Mouse (Mus musculus): ENCODE measurements around the gene Mtfr1l.

Mtfr1l gene

GRCm38 (mm10) chr4:134491716-134492115 lies 43.5 kb downstream of the Mtfr1l start:
- CTCF ChIA-PET = no interaction called here

DNA sequence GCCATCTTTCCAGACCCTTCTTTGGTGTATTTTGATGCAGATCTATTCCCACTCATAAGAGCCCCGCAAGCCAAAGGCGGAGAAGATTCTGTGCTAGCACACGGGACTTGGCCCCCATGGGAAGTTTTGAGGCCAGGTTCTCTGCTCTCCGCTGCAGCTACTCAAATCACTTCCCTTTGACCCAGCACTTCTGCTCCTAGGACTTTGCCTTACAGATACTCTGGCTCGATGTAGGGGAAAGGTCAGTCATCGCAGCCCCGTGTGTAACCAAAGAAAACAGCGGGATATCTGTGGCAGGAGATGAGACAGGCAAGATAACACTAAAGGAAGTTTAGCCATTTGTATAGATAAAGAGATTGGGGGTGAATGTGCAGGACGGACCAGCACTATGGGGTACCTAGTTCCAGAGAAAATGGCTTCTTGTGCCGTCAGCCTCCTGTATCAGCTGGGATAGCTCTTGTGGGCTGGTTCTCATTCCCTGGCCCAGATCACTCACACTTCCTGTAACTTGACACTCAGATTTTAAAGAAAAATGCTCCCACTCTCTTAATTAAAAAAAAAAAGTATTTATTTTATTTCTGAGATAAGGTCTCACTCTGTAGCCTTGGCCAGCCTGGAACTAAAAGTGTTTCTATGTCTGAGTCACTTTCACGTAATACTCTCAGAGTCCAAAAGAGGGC lies 45.1 kb downstream of the Mtfr1l start:
- CTCF ChIA-PET = no interaction called here

DNA sequence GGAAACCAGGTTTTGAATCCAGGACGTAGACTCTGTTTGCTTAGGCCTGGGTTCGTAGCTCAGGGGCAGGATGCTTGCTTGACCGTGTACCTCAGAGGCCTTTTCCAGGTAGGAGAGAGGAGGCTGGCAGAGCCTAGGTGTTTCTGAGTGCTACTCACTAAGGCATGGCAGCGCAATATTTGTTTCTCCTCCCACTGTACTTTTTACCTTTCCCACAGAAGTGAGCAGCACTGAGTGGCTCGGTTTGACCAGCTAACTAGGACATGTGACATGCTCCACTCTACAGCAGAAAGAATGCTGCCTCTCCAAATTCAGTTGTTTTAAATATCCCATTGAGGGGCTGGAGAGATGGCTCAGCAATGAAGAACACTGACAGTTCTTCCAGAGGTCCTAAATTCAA lies 47.0 kb downstream of the Mtfr1l start:
- CTCF ChIA-PET = no interaction called here

DNA sequence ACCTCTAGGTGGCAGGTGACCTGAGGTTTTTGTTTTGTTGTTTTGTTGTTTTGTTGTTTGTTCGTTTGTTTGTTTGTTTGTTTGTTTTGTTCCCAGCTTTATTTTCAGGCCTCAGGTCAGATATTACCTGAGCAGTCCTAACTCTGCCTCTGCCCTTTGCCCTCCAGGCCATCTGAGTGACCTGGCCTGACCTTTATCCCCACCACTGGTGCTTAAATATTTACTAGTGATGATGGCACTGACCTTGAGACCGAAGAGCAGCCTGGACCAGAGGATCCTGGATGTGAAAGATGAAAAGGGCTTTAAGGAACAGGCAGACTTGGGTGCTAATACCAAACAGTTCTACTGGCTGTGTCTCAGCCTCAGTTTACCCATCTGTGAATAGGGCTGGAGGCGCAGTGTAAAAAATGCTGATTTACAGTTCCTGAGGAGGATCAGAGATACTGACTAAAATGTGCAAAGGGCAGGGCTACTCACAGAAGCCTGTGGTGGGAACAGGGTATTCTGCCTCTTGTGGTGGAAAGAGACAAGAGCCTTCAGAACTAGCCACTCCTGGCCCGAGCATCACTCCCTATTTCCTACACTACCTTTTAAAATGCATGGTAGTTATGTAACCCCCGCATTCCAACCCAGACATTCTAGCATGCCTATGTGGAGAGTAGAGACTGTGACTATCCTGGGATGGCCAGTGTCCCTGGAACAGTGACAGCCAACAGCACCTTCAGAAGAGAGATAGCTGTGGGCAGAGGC lies 49.9 kb downstream of the Mtfr1l start:
- CTCF ChIA-PET = no interaction called here

GRCm38 (mm10) chr4:134484231-134484630 lies 51.0 kb downstream of the Mtfr1l start:
- CTCF ChIA-PET = interaction anchor here (0.5 to 0.7 kb wide), 2 partner anchors 13 to 249 kb away, joined by 3 to 8 read pairs; no protein-coding TSS in a partner anchor

DNA sequence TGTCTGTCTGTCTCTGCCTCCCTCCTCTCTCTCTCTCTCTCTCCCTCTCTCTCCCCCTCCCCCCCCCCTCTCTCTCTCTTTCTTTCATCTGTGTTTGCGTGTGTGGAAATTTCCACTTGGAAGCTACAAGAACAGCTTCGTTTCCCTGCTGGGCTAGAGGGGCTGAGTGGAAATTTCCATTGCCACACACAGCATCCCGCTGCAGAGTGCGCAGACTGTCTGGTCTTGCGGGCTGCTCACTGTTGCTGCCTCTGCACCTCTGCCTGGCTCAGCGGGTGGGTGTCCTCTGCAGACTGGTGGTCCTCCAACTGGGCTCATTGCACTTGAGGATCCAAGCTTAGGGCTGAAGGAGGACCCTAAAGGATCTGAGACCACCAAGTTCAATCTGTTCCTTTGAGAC lies 51.5 kb downstream of the Mtfr1l start:
- CTCF ChIA-PET = interaction anchor here (0.7 kb wide), 2 partner anchors 89 to 249 kb away, joined by 6 to 8 read pairs; no protein-coding TSS in a partner anchor

GRCm38 (mm10) chr4:134483078-134483688 lies 52.0 kb downstream of the Mtfr1l start:
- CTCF ChIA-PET = interaction anchor here (0.7 kb wide), 2 partner anchors 89 to 250 kb away, joined by 6 to 8 read pairs; no protein-coding TSS in a partner anchor

GRCm38 (mm10) chr4:134482442-134482841 lies 52.7 kb downstream of the Mtfr1l start:
- CTCF ChIA-PET = no interaction called here

DNA sequence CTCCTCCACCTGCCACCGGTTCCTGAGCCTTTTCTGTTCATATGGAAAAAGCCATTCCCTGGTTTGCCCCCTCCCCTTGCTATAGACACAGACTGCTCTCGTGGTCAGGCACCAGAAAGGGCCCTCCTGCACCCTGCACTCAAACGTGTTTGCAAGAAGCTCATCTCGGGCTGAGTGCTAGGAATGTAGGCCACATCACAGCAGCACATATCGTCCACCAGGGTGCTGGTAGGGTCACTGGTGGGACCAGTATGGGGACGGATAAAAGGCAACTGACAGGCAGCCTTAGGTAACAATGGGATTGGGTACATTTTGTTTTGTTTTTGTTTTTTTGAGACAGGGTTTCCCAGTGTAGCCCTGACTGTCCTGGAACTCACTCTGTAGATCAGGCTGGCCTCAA lies 53.9 kb downstream of the Mtfr1l start:
- CTCF ChIA-PET = no interaction called here

- CTCF ChIA-PET = no interaction called here
These were observed 54.3 kb downstream of the Mtfr1l start for GRCm38 (mm10) chr4:134480864-134481263.

DNA sequence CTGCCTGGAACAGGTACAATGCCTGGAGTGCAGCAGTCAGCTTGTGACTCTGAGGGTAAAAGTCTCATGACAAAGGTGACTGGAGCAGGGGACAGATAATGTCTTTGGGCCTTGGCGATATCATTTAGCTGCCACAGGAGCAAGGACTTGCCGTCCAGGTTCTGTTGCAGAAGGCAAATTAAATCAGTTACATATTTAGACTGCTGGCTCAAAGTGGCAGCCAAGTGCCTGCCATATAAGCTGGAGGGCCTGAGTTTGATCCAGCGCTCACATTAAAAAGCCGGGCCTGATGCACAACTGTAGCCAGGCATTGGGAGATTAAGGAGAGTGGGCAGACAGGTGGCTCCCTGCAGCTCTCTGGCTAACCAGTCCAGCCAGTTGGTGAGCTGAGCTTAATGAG lies 55.3 kb downstream of the Mtfr1l start:
- CTCF ChIA-PET = interaction anchor here (0.7 kb wide), 1 partner anchor 116 kb away, joined by 3 read pairs; no protein-coding TSS in a partner anchor

DNA sequence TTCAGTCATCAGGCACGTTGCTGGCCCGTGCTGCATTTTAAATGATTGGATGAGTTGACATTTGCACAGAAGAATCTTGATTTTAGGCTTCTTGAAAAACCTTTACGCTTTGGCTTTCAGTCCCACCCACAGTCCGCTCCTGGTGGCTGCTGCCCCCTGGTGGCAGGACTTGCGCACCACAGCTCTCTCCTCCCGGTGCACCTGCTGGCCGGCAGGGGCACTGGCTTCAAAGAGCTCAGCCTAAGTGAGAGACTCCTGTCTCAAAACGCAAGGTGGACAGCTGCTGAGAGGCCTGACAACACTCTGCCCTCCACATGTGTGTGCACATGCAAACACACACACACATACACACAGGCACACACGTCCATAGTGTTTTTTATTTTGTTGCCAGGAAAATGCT lies 57.2 kb downstream of the Mtfr1l start:
- CTCF ChIA-PET = interaction anchor here (0.6 kb wide), 1 partner anchor 82 kb away, joined by 3 read pairs; the partner anchor contains the start of gene Pafah2

- CTCF ChIA-PET = no interaction called here
These were observed 58.3 kb downstream of the Mtfr1l start for GRCm38 (mm10) chr4:134476899-134477298.
